Mouse (Mus musculus) lung, embryonic 16.5 days (tissue): ENCODE data around the gene Lzts3. TPM values are rescaled to one million over a fixed set of nuclear protein-coding genes. Genes with fewer than 3 reads are reported as not detected.
"Not testable (repeated sequence)": the region's sequence is repeated elsewhere in the genome, so short reads cannot be mapped to it uniquely, and the experiment has no call there.

Experiments
- ATAC-seq: fragments of 200-750 bp; cut with Nextera tagmentation; 2 replicates; pipeline ENCODE4 v1.8.0; 2017; ENCODE audit warnings: low read depth, mild to moderate bottlenecking, moderate library complexity
- H3K27ac ChIP-seq: fragments of 300-500 bp; sonication (generic); 2 replicates; pipeline ENCODE4 v1.5.1; 2014; ENCODE audit warnings: mild to moderate bottlenecking, control low read depth, low read length
- H3K27me3 ChIP-seq: fragments of 300-500 bp; sonication (generic); 2 replicates; pipeline ENCODE4 v1.6.1; 2014; ENCODE audit warnings: low read depth, low read length, mixed read lengths; ENCODE audit not compliant: control insufficient read depth, insufficient read depth
- H3K36me3 ChIP-seq: fragments of 300-500 bp; sonication (generic); 2 replicates; pipeline ENCODE4 v1.6.1; 2014; ENCODE audit warnings: low read length; ENCODE audit not compliant: control insufficient read depth, insufficient read depth
- H3K4me1 ChIP-seq: fragments of 300-500 bp; sonication (generic); replicated peaks from 2 replicates; pipeline ENCODE4 v1.6.1; 2014; ENCODE audit warnings: low read length, mixed read lengths; ENCODE audit not compliant: control insufficient read depth, insufficient read depth
- H3K4me2 ChIP-seq: fragments of 300-500 bp; sonication (generic); 2 replicates; pipeline ENCODE4 v1.6.1; 2014; ENCODE audit warnings: low read depth, low read length, control low read depth
- H3K4me3 ChIP-seq: fragments of 300-500 bp; sonication (generic); 2 replicates; pipeline ENCODE4 v1.5.1; 2014; ENCODE audit warnings: mild to moderate bottlenecking, low read length, control low read depth
- H3K9ac ChIP-seq: fragments of 300-500 bp; sonication (generic); 2 replicates; pipeline ENCODE4 v1.6.1; 2014; ENCODE audit warnings: low read length, control low read depth
- H3K9me3 ChIP-seq: fragments of 300-500 bp; sonication (generic); 2 replicates; pipeline ENCODE4 v1.6.1; 2016; ENCODE audit warnings: low read length; ENCODE audit not compliant: control insufficient read depth
- WGBS: fragments of 180-500 bp; shearing (Covaris S2); extraction: QIAGEN DNeasy Blood & Tissue Kit; methylation state at CpG from one replicate; pipeline ENCODE4 v1.1.7; 2014; 5-methylcytosine and 5-hydroxymethylcytosine counted together
- polyA plus RNA-seq: library from polyadenylated mRNA; unstranded; fragments of >200 nt; fragmentation: Nextera tagmentation; extraction: Ambion mirVana; gene quantifications from 2 replicates; pipeline ENCODE4 v1.2.1, GENCODE M21; 2015

Lzts3 gene
- polyA plus RNA-seq, 1 experiment from 2014 or later: 3.1 TPM

DNA sequence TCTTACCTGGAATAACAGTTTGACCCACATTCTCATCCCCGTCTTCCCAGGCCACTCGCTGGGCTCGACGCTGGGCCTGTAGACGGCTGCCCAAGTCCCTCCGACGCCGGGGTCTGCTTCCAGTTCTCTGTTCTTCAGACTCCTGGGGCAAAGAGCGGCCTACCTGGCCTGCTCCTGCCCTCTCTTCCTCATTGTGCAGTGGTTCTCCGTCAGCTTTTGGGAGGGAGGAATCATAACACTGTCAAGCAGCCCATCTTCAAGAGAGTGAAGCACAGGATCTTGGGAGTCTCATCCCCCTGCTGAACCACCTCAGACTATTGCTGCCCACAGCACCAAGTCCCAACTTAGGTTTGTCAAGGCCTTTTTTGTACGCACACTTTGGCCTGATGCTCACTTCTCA is 20.7 kb upstream of the Lzts3 start:
- H3K27ac ChIP-seq: no peak overlapping the region
- ATAC-seq: no peak
- peak overlapping the region; percentile 95 for H3K9ac ChIP-seq
- WGBS: 90% methylated on average over 11 of the region's 11 CpGs
- no peaks in the 10 kb centered on the region for H3K9me3 ChIP-seq
- H3K27me3 ChIP-seq: no peaks in the 10 kb centered on the region
- peak overlapping the region; percentile 82 for H3K4me3 ChIP-seq
- peaks cover 18% of the 10 kb centered on the region for H3K4me1 ChIP-seq
- H3K4me2 ChIP-seq: peak overlapping the region; percentile 88
- H3K36me3 ChIP-seq: peaks cover 16% of the 10 kb centered on the region

DNA sequence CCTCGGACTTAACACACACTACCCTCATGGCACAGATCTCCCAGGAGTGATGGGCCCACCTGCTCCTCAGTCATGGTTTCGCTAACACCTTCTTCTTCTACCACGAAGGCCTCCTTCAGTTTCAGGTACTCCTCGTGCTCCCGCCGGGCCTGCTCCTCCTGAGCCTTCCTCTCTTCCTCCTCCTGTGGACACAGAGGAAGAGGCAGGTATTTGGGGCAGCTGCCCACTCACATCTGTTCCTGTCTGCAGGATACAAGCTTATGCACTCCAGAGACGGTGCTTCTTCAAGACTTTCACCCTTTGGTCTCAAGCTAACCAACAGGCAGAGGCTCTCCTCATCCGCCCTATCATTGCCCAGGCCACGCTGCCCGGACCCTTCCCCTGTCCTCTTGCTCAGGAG is 15.9 kb upstream of the Lzts3 start:
- Histone ChIP-seq H3K27me3 (no peaks in the 10 kb centered on the region), H3K9me3 (no peaks in the 10 kb centered on the region), H3K4me1 (peaks cover 5% of the 10 kb centered on the region), H3K27ac (no peak overlapping the region), H3K4me3 (no peak overlapping the region), H3K36me3 (peaks cover 34% of the 10 kb centered on the region), H3K4me2 (no peak overlapping the region), H3K9ac (no peak overlapping the region)
- no peak for ATAC-seq
- 95% methylated on average over 10 of the region's 10 CpGs for WGBS

DNA sequence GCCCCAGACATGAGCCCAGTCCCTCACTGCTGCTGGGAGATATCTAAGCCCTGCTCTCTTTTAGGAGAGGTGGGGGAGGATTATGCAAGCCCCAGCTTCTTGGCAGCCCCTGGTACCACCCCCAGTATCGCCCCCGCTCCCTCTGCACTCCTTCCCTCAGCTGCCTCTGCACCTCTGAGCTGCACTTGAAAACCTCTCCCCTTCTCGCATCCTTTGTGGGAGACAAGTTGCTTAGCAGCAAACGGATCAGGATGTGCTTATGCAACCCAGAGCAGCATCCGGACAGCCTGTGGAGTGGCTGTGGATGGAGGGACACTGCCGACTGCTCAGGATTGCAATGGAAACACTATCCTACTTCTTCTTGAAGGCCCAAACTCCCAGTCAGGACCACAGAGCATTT is 14.9 kb upstream of the Lzts3 start:
- 88% methylated on average over 6 of the region's 6 CpGs for WGBS
- no peak for ATAC-seq
- no peaks in the 10 kb centered on the region for H3K9me3 ChIP-seq
- H3K27me3 ChIP-seq: no peaks in the 10 kb centered on the region
- H3K4me2 ChIP-seq: no peak overlapping the region
- no peaks in the 10 kb centered on the region for H3K4me1 ChIP-seq
- H3K36me3 ChIP-seq: peaks cover 37% of the 10 kb centered on the region
- H3K27ac ChIP-seq: no peak overlapping the region
- H3K4me3 ChIP-seq: no peak overlapping the region
- no peak overlapping the region for H3K9ac ChIP-seq

DNA sequence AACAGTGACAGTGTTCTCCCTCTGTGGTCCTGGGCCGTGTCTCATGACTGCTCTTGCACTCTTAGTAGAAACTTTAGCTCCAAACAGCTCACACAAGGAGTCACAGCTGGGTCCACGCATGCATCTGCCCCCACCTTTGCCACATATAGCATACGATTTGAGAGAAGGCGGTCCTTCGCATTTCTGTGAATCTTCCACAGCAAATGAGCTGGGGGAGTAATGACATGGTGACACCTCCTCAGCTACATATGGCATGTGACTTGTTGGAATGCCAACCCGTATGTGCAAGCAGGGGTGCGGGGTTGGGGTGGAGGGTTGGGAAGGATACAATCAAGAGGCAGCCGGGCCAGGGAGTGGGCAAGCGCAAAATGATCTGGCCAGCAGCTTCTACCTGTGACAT is 13.9 kb upstream of the Lzts3 start:
- H3K9me3 ChIP-seq: no peaks in the 10 kb centered on the region
- no peak overlapping the region for H3K4me3 ChIP-seq
- no peak for ATAC-seq
- no peak overlapping the region for H3K9ac ChIP-seq
- no peak overlapping the region for H3K27ac ChIP-seq
- no peaks in the 10 kb centered on the region for H3K4me1 ChIP-seq
- no peak overlapping the region for H3K4me2 ChIP-seq
- H3K27me3 ChIP-seq: no peaks in the 10 kb centered on the region
- 93% methylated on average over 9 of the region's 9 CpGs for WGBS
- peaks cover 33% of the 10 kb centered on the region for H3K36me3 ChIP-seq

DNA sequence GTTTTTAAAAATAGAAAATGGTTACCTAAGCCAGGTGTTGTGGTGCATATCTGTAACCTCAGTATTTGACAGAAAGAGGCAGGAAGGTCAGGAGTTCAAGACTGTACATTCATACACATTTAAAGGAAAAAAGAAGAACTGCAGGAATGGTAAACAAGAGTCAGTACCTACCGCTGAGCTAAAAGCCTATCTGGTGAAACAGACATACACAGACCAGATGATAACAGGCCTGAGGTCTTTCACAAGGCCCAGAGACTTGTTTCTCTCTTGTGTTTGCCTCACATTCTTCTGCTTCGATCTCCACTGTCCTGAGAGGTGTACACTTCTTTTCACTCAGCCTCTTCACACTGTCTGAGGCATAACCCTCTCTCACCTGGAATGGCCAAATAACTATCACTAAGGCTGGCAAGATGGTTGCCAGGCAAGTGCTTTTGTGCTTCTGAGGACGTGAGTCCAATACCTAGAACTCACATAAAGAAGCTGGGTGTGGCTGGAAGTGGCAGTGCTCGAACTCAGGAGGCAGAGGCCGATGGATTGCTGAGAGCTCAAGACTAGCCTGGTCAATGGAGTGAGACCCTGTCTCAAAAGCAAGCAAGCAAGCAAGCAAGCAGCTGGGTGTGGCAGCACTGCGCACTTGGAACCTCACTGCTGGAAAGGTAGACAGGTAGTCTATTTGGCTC is 13.2 kb upstream of the Lzts3 start:
- 85% methylated on average over 6 of the region's 6 CpGs for WGBS
- no peak for ATAC-seq
- peaks cover 32% of the 10 kb centered on the region for H3K36me3 ChIP-seq
- no peak overlapping the region for H3K9ac ChIP-seq
- no peak overlapping the region for H3K27ac ChIP-seq
- H3K4me1 ChIP-seq: no peaks in the 10 kb centered on the region
- H3K4me2 ChIP-seq: no peak overlapping the region
- no peaks in the 10 kb centered on the region for H3K9me3 ChIP-seq
- no peaks in the 10 kb centered on the region for H3K27me3 ChIP-seq
- H3K4me3 ChIP-seq: no peak overlapping the region

DNA sequence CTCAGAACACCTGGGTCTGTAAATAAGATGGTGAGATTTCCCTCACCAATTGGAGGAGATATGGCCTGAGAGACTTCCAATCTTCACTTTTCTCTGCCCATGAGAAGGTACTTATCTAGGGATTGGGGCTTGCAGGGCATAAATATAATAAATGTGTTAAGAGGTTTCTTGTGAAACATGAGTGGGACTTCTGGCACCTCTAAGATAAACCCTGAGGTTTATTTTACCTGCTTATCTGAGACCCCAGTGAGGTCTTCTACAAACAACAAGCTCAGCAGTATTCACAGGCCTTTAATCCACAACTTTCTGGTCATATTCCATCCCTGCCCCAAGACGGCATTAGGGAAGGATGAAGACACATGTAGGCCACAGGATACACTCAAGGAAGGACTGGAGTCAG is 11.2 kb upstream of the Lzts3 start:
- 73% methylated on average over 1 of the region's 1 CpGs for WGBS
- Histone ChIP-seq H3K4me3 (no peak overlapping the region), H3K36me3 (peaks cover 25% of the 10 kb centered on the region), H3K27me3 (no peaks in the 10 kb centered on the region), H3K4me2 (no peak overlapping the region), H3K4me1 (no peaks in the 10 kb centered on the region), H3K27ac (no peak overlapping the region), H3K9ac (no peak overlapping the region), H3K9me3 (no peaks in the 10 kb centered on the region)
- no peak for ATAC-seq

DNA sequence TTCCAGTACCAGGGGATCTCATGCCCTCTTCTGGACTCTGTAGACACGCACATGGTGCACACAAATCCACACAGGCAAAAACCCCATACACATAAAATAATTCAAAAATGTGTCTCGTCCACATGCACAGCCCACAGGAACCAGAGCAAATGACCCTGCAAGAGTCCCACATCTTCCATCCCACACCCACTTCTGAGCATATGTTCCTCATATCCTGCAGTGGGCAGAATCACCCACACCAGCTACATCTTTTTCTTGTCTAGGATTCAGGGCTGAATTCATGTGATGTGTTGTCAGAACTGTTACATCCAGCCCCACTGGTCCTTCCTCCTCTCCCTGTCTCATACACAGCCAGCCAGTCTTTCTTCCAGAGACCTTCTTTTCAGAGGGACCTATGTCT is 10.7 kb upstream of the Lzts3 start:
- Histone ChIP-seq H3K9me3 (no peaks in the 10 kb centered on the region), H3K27ac (no peak overlapping the region), H3K4me1 (no peaks in the 10 kb centered on the region), H3K4me3 (no peak overlapping the region), H3K4me2 (no peak overlapping the region), H3K9ac (no peak overlapping the region), H3K27me3 (no peaks in the 10 kb centered on the region), H3K36me3 (peaks cover 23% of the 10 kb centered on the region)
- ATAC-seq: no peak
- 85% methylated on average over 2 of the region's 2 CpGs for WGBS

DNA sequence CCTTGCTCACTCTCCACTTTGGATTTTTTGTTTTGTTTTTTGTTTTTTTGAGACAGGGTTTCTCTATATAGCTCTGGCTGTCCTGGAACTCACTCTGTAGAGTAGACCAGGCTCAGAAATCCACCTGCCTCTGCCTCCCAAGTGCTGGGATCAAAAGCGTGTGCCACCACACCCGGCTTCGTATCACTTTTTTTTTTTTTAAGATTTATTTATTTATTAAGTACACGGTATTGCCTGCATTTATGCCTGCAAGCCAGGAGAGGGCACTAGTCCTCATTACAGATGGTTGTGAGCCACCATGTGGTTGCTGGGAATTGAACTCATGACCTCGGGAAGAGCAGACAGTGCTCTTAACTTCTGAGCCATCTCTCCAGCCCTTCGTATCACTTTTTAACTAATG is 6.4 kb upstream of the Lzts3 start:
- ATAC-seq, H3K4me1 ChIP-seq, H3K27ac ChIP-seq, H3K4me2 ChIP-seq, H3K36me3 ChIP-seq, H3K27me3 ChIP-seq, H3K4me3 ChIP-seq, H3K9ac ChIP-seq, H3K9me3 ChIP-seq: not testable (repeated sequence)
- WGBS: 73% methylated on average over 6 of the region's 6 CpGs

DNA sequence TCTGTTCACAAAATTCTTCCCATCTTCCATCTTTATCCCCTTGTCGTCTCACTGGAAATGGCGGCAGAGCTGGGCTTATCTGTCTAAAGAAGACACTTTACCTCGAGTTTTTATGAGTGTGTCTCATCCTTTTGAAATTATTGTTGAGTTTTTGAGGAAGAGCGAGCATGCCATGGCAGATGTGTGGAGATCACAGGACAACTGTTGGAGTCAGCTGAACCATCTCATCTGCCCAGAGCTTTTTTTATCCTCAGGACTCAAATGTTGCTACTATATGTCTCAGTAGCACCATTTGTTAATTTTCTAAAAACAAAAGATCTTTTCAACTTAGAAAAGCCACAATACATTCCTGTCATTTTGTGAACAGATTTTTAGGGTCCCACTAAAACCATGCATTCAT is 2.6 kb upstream of the Lzts3 start:
- Histone ChIP-seq H3K9me3 (no peaks in the 10 kb centered on the region), H3K27ac (no peak overlapping the region), H3K9ac (no peak overlapping the region), H3K4me1 (peaks cover 2% of the 10 kb centered on the region; the same call in 1 of the 2 replicates), H3K4me2 (no peak overlapping the region), H3K4me3 (no peak overlapping the region), H3K27me3 (no peaks in the 10 kb centered on the region), H3K36me3 (no peaks in the 10 kb centered on the region)
- whole genome bisulfite sequencing: 73% methylated on average over 4 of the region's 4 CpGs
- ATAC-seq: no peak
